Mouse (Mus musculus) urinary bladder, postnatal 36 days (tissue): ENCODE data around the gene Nup62.
A peak's percentile ranks its signal among the peaks of the same experiment; 100 is the strongest.

Experiments
- DNase-seq, 2 experiments: peaks; one replicate each; pipeline ENCODE4 v3.0.0; 2022; ENCODE audit warnings: low spot score in 2 of 2, mixed read lengths in 1 of 2

Gene Nup62

DNA sequence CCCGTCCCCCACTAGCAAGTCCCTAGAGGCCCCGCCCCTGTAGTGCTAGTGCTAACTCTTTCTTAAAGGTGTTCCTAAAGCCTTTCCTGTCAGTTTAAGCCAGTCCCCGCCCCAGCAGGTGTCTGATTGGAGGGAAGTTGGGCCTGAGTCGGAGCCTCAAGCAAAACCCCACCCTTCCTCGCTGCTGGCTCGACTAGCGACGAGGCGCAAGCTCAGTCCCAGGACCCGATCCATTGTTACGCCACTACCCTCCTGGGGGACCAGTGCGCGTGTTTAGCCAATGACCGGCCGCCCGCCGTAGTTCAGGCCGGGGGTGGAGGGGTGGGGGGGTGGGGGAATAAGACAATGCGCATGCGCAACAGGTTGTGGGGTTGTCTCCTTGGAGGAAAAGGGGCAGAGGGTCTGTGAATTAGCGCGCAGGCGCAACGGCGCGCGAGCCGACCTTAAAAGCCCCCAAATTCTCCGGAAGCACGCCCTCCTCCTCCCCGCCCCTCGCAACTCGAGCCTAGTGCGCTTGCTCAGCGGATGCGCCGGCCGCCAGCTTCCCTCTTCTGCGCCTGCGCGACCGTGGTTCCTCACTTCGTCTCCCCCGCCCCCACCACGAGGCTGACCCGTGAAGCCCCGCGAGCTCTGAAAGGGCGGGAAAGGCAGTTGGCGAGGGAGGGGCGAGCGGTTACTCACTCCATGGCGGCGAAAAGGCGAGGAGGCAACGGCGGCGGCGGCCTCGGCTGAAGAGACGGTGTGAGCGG is at the start of gene Nup62, which contains the start of gene Il4i1:
Nup62 (plus strand) TSS at position 368 of the 749 bp plus-strand sequence.
Il4i1 (plus strand) TSS at position 667 of the 749 bp plus-strand sequence.
- DNase-seq: peak; percentile 97 to 98

GRCm38 (mm10) chr7:44768129-44768528 is 47.8 kb upstream of the Nup62 start:
- DNase-seq: no peak

GRCm38 (mm10) chr7:44770046-44770578 is 45.8 kb upstream of the Nup62 start:
- peak; percentile 26 to 52 for DNase-seq

- DNase-seq: no peak
Measured at GRCm38 (mm10) chr7:44772591-44773204, 43.2 kb upstream of the Nup62 start.

DNA sequence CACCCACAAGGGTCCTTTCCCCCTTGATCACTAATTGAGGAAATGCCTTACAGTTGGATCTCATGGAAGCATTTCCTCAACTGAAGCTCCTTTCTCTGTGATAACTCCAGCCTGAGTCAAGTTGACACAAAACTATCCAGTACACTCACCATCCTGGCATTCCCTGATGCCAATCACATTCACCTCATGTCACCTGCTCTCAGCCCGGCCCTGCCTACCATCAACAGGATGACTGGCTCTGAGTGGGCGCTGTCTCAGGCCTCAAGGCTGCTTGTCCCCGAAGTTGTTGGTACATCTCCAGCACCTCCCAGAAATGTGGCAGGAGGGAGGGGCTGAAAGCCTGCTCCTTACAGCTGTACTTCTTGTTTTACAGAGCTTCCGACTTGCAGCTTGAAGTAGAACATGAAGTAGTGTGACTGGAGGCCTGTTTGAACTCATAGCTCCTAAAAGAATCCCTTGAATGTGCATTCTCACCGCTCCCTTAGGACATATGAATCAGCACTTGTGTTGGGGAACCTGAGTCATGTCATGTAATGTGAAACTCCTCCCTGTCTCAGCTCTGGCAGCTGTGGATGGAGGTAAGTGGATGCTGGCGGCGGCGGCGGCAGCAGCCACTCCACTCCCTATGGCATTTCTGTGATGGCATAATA is 38.9 kb upstream of the Nup62 start:
- DNase-seq: no peak

DNA sequence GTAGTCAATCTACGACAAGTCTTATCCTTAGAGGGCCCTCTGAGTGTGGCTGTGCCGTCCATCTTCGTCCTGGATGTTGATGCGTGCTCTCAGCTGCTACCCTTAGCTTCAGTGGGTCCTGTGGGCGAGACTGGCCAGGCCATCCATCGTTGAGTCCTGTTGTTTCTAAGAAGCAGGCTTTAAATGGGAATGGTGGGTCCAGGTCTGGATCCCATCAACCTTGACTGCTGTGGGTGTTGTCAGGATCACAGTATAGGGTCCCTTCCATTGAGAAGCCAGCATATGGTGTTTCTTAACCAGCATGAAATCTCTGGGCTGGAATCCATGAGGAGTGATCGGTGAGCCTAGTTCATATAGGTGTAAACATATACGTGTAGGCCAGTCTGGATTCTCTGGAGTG is 35.8 kb upstream of the Nup62 start:
- no peak for DNase-seq

DNA sequence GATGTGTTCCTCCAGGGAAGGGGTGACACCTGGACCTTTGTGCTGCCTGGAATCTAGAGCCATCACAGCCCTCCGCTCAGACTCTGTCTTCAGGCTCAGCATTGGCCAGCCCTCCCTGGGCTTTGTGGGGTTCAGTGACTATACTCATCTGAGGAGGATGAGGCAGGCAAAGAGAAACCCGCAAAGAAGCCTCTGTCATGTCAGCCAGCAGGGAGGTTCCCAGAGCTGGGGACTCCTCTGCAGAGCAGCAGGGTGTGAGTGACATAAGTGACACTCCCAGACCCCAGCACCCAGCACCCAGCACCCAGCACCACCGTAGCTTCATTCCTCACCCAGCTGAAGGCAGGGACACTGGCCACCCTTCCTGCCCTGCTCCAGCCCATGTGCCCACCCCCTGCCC is 26.4 kb upstream of the Nup62 start:
- DNase-seq: no peak

DNA sequence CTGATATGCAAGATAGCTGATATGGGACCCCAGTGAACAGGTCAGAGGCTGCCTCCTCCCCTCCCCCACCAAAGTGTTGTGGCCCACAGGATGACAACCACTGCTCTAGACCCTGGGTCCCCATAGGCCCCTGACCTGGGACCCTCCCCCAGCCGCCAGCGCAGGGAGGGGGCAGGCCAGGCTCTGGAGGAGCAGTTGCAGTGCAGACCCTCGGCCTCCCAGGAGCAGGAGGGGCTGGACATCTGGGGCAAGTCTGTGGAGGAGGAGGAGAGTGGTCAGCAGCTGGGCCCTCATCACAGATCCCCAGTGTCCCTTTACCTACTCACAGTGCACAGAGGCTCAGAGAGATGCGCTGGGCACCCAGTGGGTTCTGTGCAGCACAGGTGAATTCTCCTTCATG is 25.8 kb upstream of the Nup62 start:
- DNase-seq: no peak

- no peak for DNase-seq
Measured at GRCm38 (mm10) chr7:44792781-44793180, 23.1 kb upstream of the Nup62 start.

GRCm38 (mm10) chr7:44808927-44809326 is 7.0 kb upstream of the Nup62 start:
- no peak for DNase-seq

DNA sequence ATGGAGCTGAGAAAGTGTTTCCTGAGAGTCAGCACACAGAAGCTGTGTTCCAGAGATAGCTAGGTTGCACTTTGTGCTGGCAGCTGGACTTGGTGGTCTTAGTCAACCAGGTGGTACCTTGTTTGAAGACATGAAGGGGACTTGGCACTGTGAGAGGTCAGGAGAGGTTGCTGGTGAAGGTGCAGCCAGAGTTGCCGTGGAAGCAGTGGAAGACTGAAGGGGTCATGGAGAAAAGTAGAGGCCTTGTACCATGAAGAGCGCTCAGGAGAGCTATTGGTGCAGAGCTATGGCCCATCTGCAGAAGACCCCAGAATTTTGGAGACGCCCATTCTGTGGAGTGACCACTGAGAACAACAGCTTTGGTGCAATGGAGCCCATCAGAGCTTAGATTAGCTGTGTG is 6.4 kb upstream of the Nup62 start:
- no peak for DNase-seq

- DNase-seq: no peak
Measured at GRCm38 (mm10) chr7:44810365-44810764, 5.5 kb upstream of the Nup62 start.

- no peak for DNase-seq
Measured at GRCm38 (mm10) chr7:44810819-44811557, 4.9 kb upstream of the Nup62 start.

DNA sequence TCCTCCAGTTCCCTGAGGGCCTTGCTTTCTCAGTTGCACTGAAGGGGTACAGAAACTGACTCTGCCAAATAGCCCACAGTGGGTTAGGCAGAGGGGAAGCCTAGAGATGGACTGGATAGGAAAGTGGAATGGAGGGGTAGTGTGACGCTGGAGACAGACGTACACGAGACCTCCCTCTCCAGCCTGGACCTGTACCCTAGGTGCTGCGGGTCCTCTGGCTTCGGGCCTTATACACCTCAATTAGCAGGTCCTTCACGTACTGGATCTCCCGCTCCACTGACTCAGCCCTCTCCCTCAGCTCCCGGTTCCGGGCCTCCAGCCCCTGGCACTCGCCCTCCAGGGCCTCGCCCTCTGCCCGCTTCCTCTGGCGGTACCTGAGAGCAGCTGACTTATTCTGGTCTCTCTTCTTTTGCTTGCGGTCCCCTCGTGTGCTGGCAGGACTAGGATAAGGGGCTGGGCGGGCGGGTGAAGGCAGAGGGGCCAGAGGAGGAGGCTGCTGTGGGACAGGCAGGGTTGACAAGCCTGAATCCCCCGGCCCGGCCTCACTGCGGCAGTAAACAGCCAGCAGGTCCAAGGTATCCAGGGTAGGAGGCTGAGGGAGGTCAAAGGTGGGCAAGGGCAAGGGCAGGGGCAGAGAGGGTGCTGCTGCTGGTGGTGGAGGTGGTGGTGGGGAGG is 3.1 kb upstream of the Nup62 start:
- DNase-seq: no peak

DNA sequence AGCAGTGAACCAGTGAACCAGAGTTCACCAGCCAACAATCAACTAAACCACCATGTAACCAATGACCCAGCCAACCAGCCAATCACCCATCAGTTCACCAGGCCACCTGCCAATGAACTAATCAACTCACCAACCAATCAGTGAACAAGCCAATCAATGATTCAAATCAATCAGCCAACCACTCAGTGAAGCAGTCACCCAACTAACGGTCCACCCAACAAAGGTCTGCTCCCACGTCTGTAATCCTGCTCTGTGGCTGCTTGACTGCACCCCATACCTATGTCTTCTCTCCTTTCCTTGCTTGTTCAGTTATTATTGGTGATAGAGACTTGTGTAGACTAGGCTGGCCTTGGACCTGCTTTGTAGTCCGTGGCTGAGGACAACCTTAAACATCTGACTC is 1.9 kb upstream of the Nup62 start:
- DNase-seq: no peak

DNA sequence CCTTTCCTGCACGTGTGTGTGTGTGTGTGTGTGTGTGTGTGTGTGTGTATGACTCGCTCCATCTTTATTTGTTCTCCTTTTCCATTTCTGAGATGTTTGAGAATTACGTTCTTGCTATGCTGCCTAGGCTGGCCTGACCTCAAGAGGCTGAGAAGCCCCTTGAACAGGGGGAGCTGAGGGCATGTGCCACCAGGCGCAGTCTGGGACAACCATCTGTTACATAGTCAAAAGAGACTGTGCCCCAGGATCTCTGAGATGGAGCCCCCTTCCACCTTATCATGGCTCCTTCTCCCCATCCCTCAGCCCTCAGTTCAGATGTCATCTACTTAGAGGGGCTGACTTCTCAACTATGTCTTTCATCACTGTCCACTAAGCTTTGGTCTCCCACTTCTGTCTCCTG is 1.5 kb upstream of the Nup62 start:
- no peak for DNase-seq

DNA sequence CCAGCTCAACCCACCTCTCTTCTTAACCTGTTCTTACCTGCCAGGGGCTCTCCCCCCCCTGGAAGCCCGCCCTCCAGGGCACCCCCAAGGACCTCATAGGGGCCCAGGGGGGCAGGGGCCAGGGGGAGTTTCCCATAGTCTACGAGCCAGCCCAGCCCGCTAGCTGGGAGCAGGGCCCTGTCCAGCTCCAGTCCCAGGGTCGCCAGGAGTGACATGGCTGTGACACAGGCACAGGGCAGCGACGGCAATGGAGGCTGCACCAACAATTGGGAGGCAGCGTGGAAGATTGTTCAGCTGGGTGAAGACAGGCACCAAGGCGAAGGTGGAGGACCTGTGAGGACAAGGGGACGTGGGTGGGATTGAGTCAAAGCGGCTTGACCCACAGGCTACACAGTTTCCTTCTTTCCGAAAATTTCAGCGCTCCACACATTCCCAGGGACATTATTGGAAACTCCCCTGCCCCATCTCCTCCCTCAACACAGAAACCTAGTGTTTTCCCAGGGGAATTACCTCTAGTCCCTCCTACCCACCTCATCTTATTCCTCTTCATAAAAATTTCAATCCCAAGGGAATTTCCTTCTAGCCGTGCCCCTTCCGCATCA is 835 bp upstream of the Nup62 start:
- DNase-seq: no peak

GRCm38 (mm10) chr7:44816470-44817021 is 658 bp downstream of the Nup62 start, which contains the start of gene Atf5:
TSS of gene Atf5 (minus strand) at chr7:44816658.
- peak in 1 of 2 experiments; percentile 63 for DNase-seq

- no peak for DNase-seq
Measured at GRCm38 (mm10) chr7:44817441-44817840, 1.6 kb downstream of the Nup62 start.

DNA sequence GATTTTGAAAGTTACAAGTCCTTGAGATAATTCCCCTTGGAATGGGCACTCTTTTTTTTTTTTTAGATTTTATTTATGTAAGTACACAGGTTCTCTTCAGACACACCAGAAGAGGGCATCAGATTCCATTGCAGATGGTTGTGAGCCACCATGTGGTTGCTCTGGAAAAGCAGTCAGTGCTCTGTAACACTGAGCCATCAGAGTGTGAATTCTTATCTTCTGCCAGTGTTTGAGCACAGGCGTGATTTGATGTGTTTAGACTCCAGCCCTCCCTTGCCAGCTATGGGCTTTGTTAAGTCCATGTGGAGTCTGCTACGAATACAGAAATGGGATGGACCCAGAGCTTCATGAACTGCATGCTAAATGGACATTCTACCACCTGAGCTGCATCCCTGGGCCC is 2.3 kb downstream of the Nup62 start:
- DNase-seq: no peak
